Mouse (Mus musculus) embryonic facial prominence, embryonic 13.5 days (tissue): ENCODE data around the gene Chaf1a. TPM values are rescaled to one million over a fixed set of nuclear protein-coding genes. Genes with fewer than 3 reads are reported as not detected.
A peak's percentile ranks its signal among the peaks of the same experiment; 100 is the strongest.

ENCODE experiments used
- ATAC-seq: fragments of 200-750 bp; cut with Nextera tagmentation; 2 replicates; pipeline ENCODE4 v1.8.0; 2017; ENCODE audit warnings: low read depth; ENCODE audit not compliant: insufficient number of reproducible peaks, insufficient read depth, low FRiP score, low TSS enrichment
- H3K27ac ChIP-seq: fragments of 300-500 bp; sonication (generic); 2 replicates; pipeline ENCODE4 v1.5.1; 2015; ENCODE audit warnings: moderate library complexity, mild to moderate bottlenecking, inconsistent platforms
- H3K27me3 ChIP-seq: fragments of 300-500 bp; sonication (generic); 2 replicates; pipeline ENCODE4 v1.6.1; 2015; ENCODE audit warnings: mild to moderate bottlenecking, inconsistent platforms
- H3K36me3 ChIP-seq: fragments of 300-500 bp; sonication (generic); 2 replicates; pipeline ENCODE4 v1.6.1; 2015; ENCODE audit warnings: mild to moderate bottlenecking, inconsistent platforms
- H3K4me1 ChIP-seq: fragments of 300-500 bp; sonication (generic); 2 replicates; pipeline ENCODE4 v1.6.1; 2015; ENCODE audit warnings: inconsistent platforms
- H3K4me2 ChIP-seq: fragments of 300-500 bp; sonication (generic); 2 replicates; pipeline ENCODE4 v1.6.1; 2015; ENCODE audit warnings: moderate library complexity, mild to moderate bottlenecking, inconsistent platforms
- H3K4me3 ChIP-seq: fragments of 300-500 bp; sonication (generic); 2 replicates; pipeline ENCODE4 v1.5.1; 2015; ENCODE audit warnings: mild to moderate bottlenecking, inconsistent platforms
- H3K9ac ChIP-seq: fragments of 300-500 bp; sonication (generic); 2 replicates; pipeline ENCODE4 v1.6.1; 2015; ENCODE audit warnings: mild to moderate bottlenecking, inconsistent platforms
- H3K9me3 ChIP-seq: fragments of 300-500 bp; sonication (generic); 2 replicates; pipeline ENCODE4 v1.6.1; 2016; ENCODE audit warnings: inconsistent platforms
- WGBS: fragments of 180-500 bp; shearing (Covaris S2); methylation state at CpG from one replicate; pipeline ENCODE4 v1.1.7; 2015; ENCODE audit warnings: mixed read lengths; 5-methylcytosine and 5-hydroxymethylcytosine counted together
- polyA plus RNA-seq: library from polyadenylated mRNA; unstranded; fragments of >200 nt; fragmentation: Nextera tagmentation; extraction: Ambion mirVana; gene quantifications from 2 replicates; pipeline ENCODE4 v1.2.1, GENCODE M21; 2015

Gene Chaf1a
- 25.8 and 34.8 TPM in 2 replicates for polyA plus RNA-seq

DNA sequence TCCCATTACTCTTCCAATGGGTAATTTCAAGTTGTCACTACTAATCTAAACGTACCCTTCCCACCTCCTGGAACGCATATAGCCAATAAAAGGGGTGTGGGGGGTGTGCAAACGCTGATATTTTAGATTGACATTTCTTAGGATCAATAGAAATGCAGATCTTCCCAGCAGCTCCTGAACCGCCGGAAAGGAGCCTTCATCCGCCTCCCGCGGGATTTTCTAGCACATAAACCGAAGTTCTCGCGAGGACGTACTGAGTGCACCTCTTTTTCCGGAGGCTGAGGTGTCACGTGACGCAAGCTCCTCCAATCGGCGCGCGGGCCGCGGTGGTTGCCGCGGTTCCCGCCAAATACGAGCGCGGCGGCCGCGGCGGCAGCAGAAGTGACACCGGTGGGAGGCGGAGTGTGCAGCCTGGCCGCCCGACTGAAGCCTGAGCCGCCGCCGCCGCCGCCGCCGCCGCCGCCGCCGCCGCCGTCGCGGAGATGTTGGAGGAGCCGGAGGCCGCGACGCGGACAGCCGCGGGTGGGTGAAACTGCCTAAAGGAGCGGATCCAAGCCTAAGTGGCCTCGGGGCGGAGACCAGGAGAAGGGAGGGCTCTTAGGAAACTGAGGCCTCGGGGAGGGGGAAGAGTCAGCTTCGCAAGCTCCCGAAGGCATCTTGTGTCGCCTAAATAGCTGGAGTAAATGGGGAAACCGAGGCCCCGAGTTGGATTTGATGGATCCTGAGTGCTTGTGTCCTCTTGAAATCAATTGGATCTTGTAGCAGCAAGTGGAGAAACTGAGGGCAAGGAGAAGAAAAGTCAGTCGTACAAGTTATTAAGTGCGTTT is at the start of gene Chaf1a:
Chaf1a (plus strand) TSS at position 410 of the 827 bp plus-strand sequence.
- peak; percentile 85 for ATAC-seq
- WGBS, result under 1% methylated on average over 68 of the region's 68 CpGs
- H3K36me3 ChIP-seq, result peaks cover 18% of the 10 kb centered on the region
- peak within 1 kb of the TSS; percentile 86 for H3K4me2 ChIP-seq
- H3K9ac ChIP-seq, result peak within 1 kb of the TSS; percentile 96
- H3K27me3 ChIP-seq, result no peaks in the 10 kb centered on the region
- no peaks in the 10 kb centered on the region for H3K9me3 ChIP-seq
- peak within 1 kb of the TSS; percentile 83 for H3K4me3 ChIP-seq
- peak within 1 kb of the TSS; percentile 81 for H3K27ac ChIP-seq
- peaks cover 19% of the 10 kb centered on the region for H3K4me1 ChIP-seq

- Histone ChIP-seq H3K27ac (no peak overlapping the region), H3K4me1 (no peaks in the 10 kb centered on the region), H3K4me2 (no peak overlapping the region), H3K27me3 (peaks cover 17% of the 10 kb centered on the region), H3K9me3 (no peaks in the 10 kb centered on the region), H3K9ac (no peak overlapping the region), H3K36me3 (peaks cover 58% of the 10 kb centered on the region), H3K4me3 (no peak overlapping the region)
- no peak for ATAC-seq
- whole genome bisulfite sequencing, result 86% methylated on average over 15 of the region's 15 CpGs
Measured at GRCm38 (mm10) chr17:55996007-55996406, 44.2 kb upstream of the Chaf1a start.

DNA sequence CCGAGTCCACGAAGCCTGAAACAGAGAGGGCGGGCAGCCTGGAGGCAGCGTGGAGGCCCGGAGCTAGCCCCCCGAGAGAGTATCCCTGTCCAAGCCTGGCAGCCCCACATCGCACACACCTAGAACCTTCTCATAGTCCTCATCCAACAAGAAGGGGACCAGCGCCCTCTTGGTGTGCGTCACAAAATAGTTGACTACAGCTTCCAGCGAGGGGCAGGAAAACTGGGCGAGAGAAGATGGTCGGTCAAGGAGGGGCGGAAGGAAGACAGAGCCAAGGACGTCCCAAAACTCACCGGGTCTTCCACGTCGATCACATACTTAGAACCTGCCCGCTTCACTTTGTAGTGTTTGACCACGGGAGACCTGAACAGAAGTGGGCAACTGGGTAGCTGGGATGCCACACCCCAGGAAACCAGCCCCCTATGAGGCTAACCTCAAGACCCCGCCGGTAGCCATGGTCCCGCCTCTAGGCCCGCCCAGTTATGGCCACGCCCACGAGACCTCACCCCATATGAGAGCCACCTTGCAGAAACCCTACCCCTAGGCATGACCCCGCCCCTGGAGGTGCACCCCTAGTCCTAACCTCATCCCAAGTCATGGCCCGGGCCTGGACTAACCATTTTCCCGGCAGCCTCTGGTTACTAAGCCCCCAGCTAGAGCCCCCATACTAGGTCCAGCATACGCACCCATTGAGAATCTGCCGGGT is 40.3 kb upstream of the Chaf1a start:
- Histone ChIP-seq H3K4me3 (peak overlapping the region; percentile 22), H3K9me3 (no peaks in the 10 kb centered on the region), H3K27me3 (peaks cover 18% of the 10 kb centered on the region), H3K9ac (peak overlapping the region; percentile 37; the same call in 1 of the 2 replicates), H3K4me1 (no peaks in the 10 kb centered on the region), H3K4me2 (peak overlapping the region; percentile 41), H3K36me3 (peaks cover 23% of the 10 kb centered on the region), H3K27ac (no peak overlapping the region)
- 5% methylated on average over 30 of the region's 30 CpGs for WGBS
- ATAC-seq, result peak; percentile 52; the same call in 1 of the 2 replicates

GRCm38 (mm10) chr17:56003000-56003399 is 37.2 kb upstream of the Chaf1a start:
- Histone ChIP-seq H3K27me3 (peaks cover 18% of the 10 kb centered on the region), H3K9ac (no peak overlapping the region), H3K36me3 (no peaks in the 10 kb centered on the region), H3K4me2 (no peak overlapping the region), H3K4me3 (no peak overlapping the region), H3K9me3 (no peaks in the 10 kb centered on the region), H3K4me1 (peaks cover 10% of the 10 kb centered on the region), H3K27ac (no peak overlapping the region)
- ATAC-seq, result no peak
- WGBS, result 84% methylated on average over 3 of the region's 3 CpGs

DNA sequence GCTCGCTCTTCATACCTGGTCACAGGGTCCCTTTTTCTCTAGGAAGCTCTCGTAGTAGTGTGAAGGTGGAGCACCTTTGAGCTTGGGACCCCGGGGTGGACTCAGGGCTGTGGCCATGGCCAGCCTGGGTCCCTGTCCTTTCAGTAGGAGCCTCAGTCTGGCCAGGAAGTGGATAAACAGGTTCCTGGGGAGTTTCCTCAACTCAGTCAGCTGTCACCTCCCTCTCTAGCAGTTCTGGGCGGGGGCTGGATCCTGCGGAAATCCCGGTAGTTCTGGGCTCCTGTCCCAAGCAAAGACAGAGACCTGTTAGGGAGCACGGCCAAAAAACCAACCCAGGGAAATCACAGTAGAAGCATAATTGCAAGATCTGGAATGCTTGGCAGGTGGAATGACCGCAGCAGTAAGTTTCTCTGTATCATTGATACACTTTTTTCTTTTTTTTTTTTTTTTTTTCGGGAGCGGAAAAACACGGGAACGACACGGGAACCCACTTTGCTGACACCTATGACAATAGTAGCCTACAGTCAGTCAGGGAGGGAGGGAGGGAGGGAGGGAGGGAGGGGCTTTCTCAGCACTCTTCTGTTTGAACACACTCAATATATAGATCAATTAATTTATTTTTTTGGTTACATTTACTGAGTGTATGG is 34.7 kb upstream of the Chaf1a start, which contains the start of the genes Stap2 and Mpnd:
Stap2 (minus strand) TSS at position 170 of the 647 bp plus-strand sequence.
Mpnd (plus strand) TSS at position 297 of the 647 bp plus-strand sequence.
- peak within 1 kb of the TSS; percentile 32 for H3K4me2 ChIP-seq
- WGBS, result 41% methylated on average over 13 of the region's 13 CpGs
- 0 out of 2 replicates have a peak, but pooled peaks cover under 1% of the 10 kb centered on the region for H3K36me3 ChIP-seq
- H3K4me1 ChIP-seq, result peaks cover 20% of the 10 kb centered on the region
- ATAC-seq, result no peak
- H3K4me3 ChIP-seq, result peak within 1 kb of the TSS; percentile 21; the same call in 1 of the 2 replicates
- no peak within 1 kb of the TSS for H3K27ac ChIP-seq
- no peak within 1 kb of the TSS for H3K9ac ChIP-seq
- H3K27me3 ChIP-seq, result peaks cover 6% of the 10 kb centered on the region
- no peaks in the 10 kb centered on the region for H3K9me3 ChIP-seq

GRCm38 (mm10) chr17:56006956-56007355 is 33.3 kb upstream of the Chaf1a start:
- ATAC-seq, result no peak
- Histone ChIP-seq H3K9ac (0 out of 2 replicates have a peak overlapping the region, but pooled peaks have one; percentile 58), H3K27me3 (no peaks in the 10 kb centered on the region; the same call in 1 of the 2 replicates), H3K36me3 (peaks cover 14% of the 10 kb centered on the region), H3K4me3 (no peak overlapping the region), H3K27ac (peak overlapping the region; percentile 71; the same call in 1 of the 2 replicates), H3K4me1 (peaks cover 28% of the 10 kb centered on the region), H3K9me3 (no peaks in the 10 kb centered on the region), H3K4me2 (peak overlapping the region; percentile 98; the same call in 1 of the 2 replicates)
- WGBS, result 43% methylated on average over 10 of the region's 10 CpGs

GRCm38 (mm10) chr17:56007444-56008355 is 32.5 kb upstream of the Chaf1a start:
- Histone ChIP-seq H3K9me3 (no peaks in the 10 kb centered on the region), H3K4me2 (peak overlapping the region; percentile 98), H3K27ac (peak overlapping the region; percentile 98), H3K4me3 (peak overlapping the region; percentile 86), H3K36me3 (peaks cover 21% of the 10 kb centered on the region), H3K9ac (peak overlapping the region; percentile 58; the same call in 1 of the 2 replicates), H3K4me1 (peaks cover 28% of the 10 kb centered on the region), H3K27me3 (no peaks in the 10 kb centered on the region; the same call in 1 of the 2 replicates)
- 24% methylated on average over 14 of the region's 14 CpGs for WGBS
- no peak for ATAC-seq

DNA sequence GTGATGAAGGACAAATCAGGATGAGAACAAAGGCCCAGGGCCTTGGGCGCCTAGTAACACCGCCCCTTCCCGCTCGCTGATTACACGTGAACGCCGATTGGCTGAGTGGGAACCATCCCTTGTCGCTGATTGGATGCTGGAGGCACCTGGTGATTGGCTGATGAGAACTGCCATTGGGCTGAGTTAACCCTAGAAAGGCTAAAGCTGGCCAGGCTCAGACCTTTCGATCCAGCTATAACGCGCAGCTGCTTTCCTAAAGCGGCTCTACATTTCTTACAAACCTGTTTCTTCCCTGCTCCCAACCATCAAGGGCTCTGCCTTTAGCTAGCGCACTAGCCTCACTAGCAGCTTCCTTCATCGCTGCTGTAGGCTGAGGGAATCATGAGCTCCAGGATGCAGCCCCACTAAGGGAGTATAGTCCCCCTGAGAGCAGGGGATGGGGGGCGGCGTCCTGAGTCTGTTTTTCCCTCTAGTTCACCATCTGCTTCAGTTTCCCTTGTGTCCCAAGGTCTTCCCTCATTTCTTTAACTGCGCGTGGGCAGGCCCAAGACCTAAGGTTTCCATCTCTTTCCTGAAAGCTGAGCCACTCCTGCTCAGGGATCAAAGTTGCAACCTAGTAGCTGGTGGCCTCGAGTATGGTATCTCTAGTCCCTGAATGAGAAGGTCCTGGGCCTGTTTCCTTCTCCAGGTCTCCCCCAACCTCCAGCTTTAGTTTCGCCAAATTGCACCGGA is 31.7 kb upstream of the Chaf1a start:
- Histone ChIP-seq H3K27me3 (no peaks in the 10 kb centered on the region), H3K4me1 (peaks cover 28% of the 10 kb centered on the region), H3K9me3 (no peaks in the 10 kb centered on the region), H3K9ac (peak overlapping the region; percentile 87), H3K4me3 (peak overlapping the region; percentile 86), H3K27ac (peak overlapping the region; percentile 98), H3K36me3 (peaks cover 28% of the 10 kb centered on the region), H3K4me2 (peak overlapping the region; percentile 98)
- peak; percentile 89 for ATAC-seq
- under 1% methylated on average over 21 of the region's 21 CpGs for WGBS

DNA sequence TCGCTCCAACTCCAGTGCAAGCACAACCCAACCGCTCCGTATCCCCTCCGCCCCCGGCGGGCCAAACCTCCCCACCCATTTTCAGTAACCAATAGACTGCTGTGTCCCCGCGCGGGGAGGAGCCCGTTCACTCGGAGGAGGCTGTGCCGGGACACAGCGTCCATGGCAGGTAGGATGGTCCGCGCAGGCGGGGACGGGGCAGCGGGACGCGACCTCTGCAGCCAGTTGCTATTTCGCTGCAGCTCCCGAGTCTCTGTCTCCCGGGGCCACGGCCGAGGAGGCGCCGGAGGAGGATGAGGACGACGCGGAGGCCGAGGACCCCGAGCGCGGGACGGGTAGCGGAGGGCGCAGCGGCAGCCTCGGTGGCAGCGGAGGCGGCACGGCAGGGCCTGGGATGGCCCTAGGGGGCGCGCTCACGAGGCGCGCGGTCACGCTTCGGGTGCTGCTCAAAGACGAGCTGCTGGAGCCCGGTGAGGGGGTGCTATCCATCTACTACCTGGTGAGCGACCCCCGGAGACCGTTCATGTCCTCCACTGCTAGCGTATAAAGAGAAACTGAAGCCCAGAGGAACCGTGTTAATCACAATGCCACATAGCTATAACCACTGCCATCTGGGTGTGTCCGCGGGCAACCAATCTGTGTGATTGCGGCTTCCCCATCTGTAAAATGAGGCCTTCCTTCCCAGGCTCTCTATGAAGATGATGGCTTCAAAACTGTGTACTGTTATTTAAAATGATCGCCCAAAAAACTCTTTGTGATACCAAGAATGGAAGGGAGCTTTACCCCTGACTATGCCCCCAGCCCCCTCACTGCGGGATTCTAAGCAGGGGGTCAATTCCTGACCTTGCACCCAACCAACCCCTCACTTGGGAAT is 30.9 kb upstream of the Chaf1a start:
- Histone ChIP-seq H3K27ac (peak overlapping the region; percentile 98), H3K9me3 (no peaks in the 10 kb centered on the region), H3K27me3 (no peaks in the 10 kb centered on the region), H3K4me2 (peak overlapping the region; percentile 98), H3K4me1 (peaks cover 28% of the 10 kb centered on the region), H3K9ac (peak overlapping the region; percentile 87), H3K36me3 (peaks cover 36% of the 10 kb centered on the region), H3K4me3 (peak overlapping the region; percentile 86)
- peak; percentile 87 for ATAC-seq
- WGBS, result under 1% methylated on average over 62 of the region's 62 CpGs
